Mouse (Mus musculus): Measurements from ENCODE around the gene Gpr142. TPM values are rescaled to one million over a fixed set of nuclear protein-coding genes. Genes with fewer than 3 reads are reported as not detected.

The Gpr142 gene
- polyA plus RNA-seq, 1 experiment from 2014 or later, result not detected

GRCm38 (mm10) chr11:114789061-114789714 is 9.5 kb upstream of the Gpr142 start:
- Histone ChIP-seq H3K4me2 (ENCODE audit: low read length) (peak overlapping the region; percentile 42), H3K9me3 (replicated peaks; ENCODE audit: control insufficient read depth, low read length) (no peaks in the 10 kb centered on the region), H3K4me3 (ENCODE audit: low read depth, low read length) (0 out of 2 replicates have a peak overlapping the region, but pooled peaks have one; percentile 9), H3K4me1 (ENCODE audit: control insufficient read depth, insufficient read depth, low read length) (peaks cover 27% of the 10 kb centered on the region), H3K27ac (ENCODE audit: low read depth, low read length) (no peak overlapping the region), H3K27me3 (replicated peaks; ENCODE audit: control insufficient read depth, insufficient read depth, low read length) (peaks cover 16% of the 10 kb centered on the region), H3K9ac (ENCODE audit: low read length) (0 out of 2 replicates have a peak overlapping the region, but pooled peaks have one; percentile 29), H3K36me3 (ENCODE audit: control insufficient read depth, insufficient read depth, low read length) (no peaks in the 10 kb centered on the region)
- WGBS, result 15% methylated on average over 30 of the region's 30 CpGs
- ATAC-seq (peak; percentile 61), DNase-seq (ENCODE audit: low spot score) (peak; percentile 83)

DNA sequence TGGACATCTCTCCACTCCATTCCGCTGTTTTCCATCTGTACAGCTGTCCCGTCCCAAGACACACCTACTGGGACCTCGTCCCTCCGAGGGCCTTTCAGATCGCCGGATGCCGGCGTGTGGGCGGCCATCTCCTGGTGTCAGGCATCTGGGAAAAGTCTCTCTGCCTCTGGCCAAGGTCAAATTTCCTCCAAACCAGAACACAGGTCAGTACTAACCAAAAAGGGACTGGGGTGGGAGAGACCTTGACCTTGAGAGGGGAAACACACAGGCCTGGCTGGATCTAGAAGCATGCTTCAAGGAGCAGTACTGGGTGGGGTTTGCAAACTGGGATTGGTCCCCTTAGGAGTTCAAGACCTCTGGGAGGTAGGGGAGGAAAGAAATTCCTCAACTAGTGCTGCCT is 9.0 kb upstream of the Gpr142 start:
- DNase-seq (ENCODE audit: low spot score) (no peak), ATAC-seq (no peak)
- Histone ChIP-seq H3K9me3 (replicated peaks; ENCODE audit: control insufficient read depth, low read length) (no peaks in the 10 kb centered on the region), H3K4me2 (ENCODE audit: low read length) (peak overlapping the region; percentile 42; the same call in 1 of the 2 replicates), H3K27me3 (replicated peaks; ENCODE audit: control insufficient read depth, insufficient read depth, low read length) (peaks cover 16% of the 10 kb centered on the region), H3K27ac (ENCODE audit: low read depth, low read length) (no peak overlapping the region), H3K4me3 (ENCODE audit: low read depth, low read length) (no peak overlapping the region), H3K36me3 (ENCODE audit: control insufficient read depth, insufficient read depth, low read length) (no peaks in the 10 kb centered on the region), H3K9ac (ENCODE audit: low read length) (no peak overlapping the region), H3K4me1 (ENCODE audit: control insufficient read depth, insufficient read depth, low read length) (peaks cover 32% of the 10 kb centered on the region)
- 74% methylated on average over 9 of the region's 9 CpGs for WGBS

DNA sequence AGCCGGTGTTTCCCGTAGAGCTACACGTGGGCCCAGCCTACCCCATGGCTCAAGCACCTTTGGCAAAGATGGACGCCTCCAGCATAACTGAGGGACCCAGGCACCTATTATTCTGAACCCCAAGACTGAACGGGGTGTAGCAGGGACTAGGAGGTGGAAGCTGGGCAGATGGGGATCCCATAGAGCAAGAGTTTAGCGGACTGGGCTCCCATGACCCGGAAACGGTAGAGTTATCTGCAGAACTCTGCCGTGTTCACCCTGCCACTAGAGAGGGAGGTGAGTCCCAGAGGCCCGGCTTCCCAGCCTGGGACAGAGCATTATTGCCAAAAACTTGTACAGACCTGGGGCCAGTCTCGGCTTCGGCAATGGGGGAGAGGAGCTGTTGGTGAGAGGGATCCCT is 8.6 kb upstream of the Gpr142 start:
- Histone ChIP-seq H3K9ac (ENCODE audit: low read length) (no peak overlapping the region), H3K4me2 (ENCODE audit: low read length) (no peak overlapping the region), H3K27ac (ENCODE audit: low read depth, low read length) (no peak overlapping the region), H3K27me3 (replicated peaks; ENCODE audit: control insufficient read depth, insufficient read depth, low read length) (peaks cover 16% of the 10 kb centered on the region), H3K9me3 (replicated peaks; ENCODE audit: control insufficient read depth, low read length) (no peaks in the 10 kb centered on the region), H3K36me3 (ENCODE audit: control insufficient read depth, insufficient read depth, low read length) (no peaks in the 10 kb centered on the region), H3K4me1 (ENCODE audit: control insufficient read depth, insufficient read depth, low read length) (peaks cover 35% of the 10 kb centered on the region), H3K4me3 (ENCODE audit: low read depth, low read length) (no peak overlapping the region)
- WGBS, result 76% methylated on average over 12 of the region's 12 CpGs
- no peak for ATAC-seq
- DNase-seq (ENCODE audit: low spot score), result no peak

DNA sequence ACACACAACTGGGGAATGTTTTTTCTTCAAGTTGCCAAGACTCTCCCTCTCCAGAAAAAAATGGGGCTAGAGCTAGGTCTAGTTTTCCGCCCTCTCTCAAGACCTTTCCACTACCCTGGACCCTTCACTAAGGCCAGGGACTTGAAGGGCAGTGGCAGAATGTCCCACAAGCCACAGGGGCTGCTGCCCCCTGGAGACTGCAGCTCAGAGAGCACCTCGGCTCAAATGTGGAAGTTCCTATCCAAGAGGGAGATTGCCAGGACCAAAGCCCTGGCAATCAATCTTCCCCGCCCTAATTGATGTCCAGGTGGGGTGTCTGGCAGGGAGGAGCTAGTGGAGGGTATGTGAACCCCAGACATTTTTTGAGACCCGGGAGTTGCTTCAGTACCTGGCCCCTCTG is 7.9 kb upstream of the Gpr142 start:
- no peak overlapping the region for H3K9ac ChIP-seq (ENCODE audit: low read length)
- ATAC-seq (no peak), DNase-seq (ENCODE audit: low spot score) (no peak)
- H3K27ac ChIP-seq (ENCODE audit: low read depth, low read length), result no peak overlapping the region
- 56% methylated on average over 4 of the region's 4 CpGs for WGBS
- H3K4me3 ChIP-seq (ENCODE audit: low read depth, low read length), result peak overlapping the region; percentile 49; the same call in 1 of the 2 replicates
- no peaks in the 10 kb centered on the region for H3K9me3 ChIP-seq (replicated peaks; ENCODE audit: control insufficient read depth, low read length)
- H3K27me3 ChIP-seq (replicated peaks; ENCODE audit: control insufficient read depth, insufficient read depth, low read length), result peaks cover 11% of the 10 kb centered on the region
- H3K4me1 ChIP-seq (ENCODE audit: control insufficient read depth, insufficient read depth, low read length), result peaks cover 40% of the 10 kb centered on the region
- H3K4me2 ChIP-seq (ENCODE audit: low read length), result peak overlapping the region; percentile 92
- H3K36me3 ChIP-seq (ENCODE audit: control insufficient read depth, insufficient read depth, low read length), result no peaks in the 10 kb centered on the region

DNA sequence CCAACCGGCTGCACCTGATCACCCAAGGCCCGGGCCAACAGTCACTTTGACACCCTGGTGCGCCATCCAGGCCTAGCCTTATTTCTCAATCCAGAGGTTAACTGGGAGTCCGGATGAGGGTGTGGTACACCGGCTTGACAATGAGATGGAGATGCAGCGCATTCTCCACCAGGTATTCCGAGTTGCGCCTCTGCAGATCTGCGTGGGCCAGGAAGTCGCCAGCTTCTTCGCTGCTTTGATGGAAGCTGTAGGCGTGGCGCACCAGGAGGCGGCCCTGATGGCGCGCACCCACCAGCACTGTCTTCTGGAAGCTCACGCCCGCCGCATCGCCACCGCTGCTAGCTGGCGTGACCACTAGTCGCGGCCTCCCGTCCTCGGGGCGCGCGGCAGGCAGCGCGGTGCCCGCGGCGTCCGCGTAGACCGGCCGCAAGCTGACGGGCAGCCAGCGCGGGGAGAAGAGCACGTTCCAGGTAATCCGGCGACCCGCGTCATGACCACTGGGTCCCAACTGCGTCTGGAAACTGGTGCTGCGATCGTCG is 7.3 kb upstream of the Gpr142 start:
- H3K4me2 ChIP-seq (ENCODE audit: low read length), result peak overlapping the region; percentile 92
- peak overlapping the region; percentile 49 for H3K4me3 ChIP-seq (ENCODE audit: low read depth, low read length)
- no peaks in the 10 kb centered on the region for H3K36me3 ChIP-seq (ENCODE audit: control insufficient read depth, insufficient read depth, low read length)
- peak overlapping the region; percentile 44 for H3K27ac ChIP-seq (ENCODE audit: low read depth, low read length)
- DNase-seq (ENCODE audit: low spot score), result peak; percentile 35
- H3K9ac ChIP-seq (ENCODE audit: low read length), result peak overlapping the region; percentile 68
- peaks cover 11% of the 10 kb centered on the region for H3K27me3 ChIP-seq (replicated peaks; ENCODE audit: control insufficient read depth, insufficient read depth, low read length)
- H3K4me1 ChIP-seq (ENCODE audit: control insufficient read depth, insufficient read depth, low read length), result peaks cover 46% of the 10 kb centered on the region
- ATAC-seq, result no peak
- 8% methylated on average over 45 of the region's 50 CpGs for WGBS
- H3K9me3 ChIP-seq (replicated peaks; ENCODE audit: control insufficient read depth, low read length), result no peaks in the 10 kb centered on the region

DNA sequence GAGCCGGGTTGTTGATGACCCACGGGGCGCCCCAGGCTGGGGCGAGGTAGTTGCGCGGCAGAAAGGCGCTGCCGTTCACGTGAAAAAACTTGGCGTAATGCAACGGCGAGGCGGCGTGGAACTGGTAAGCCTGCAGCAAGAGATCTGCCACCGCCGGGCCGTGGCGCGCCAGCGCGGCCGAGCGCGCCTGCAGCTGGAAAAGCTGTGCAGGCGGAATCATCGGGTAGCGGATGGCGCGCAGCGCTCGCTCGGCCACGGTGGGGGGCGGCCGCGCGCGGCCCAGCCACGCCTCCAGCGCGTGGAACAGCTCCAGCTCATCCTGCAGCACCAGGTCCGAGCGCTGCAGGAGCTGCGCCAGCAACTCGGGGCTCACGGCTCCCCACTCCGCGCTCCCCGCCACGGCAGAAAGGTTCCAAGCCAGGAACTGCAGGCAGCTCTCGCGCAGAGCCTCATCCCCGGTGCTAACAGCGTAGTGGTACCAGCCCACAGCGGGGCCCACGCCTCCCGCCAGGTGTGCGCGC is 6.8 kb upstream of the Gpr142 start:
- DNase-seq (ENCODE audit: low spot score) (peak; percentile 67), ATAC-seq (no peak)
- H3K36me3 ChIP-seq (ENCODE audit: control insufficient read depth, insufficient read depth, low read length), result no peaks in the 10 kb centered on the region
- peak overlapping the region; percentile 68 for H3K9ac ChIP-seq (ENCODE audit: low read length)
- whole genome bisulfite sequencing, result 2% methylated on average over 59 of the region's 59 CpGs
- H3K4me2 ChIP-seq (ENCODE audit: low read length), result peak overlapping the region; percentile 92
- peaks cover 11% of the 10 kb centered on the region for H3K27me3 ChIP-seq (replicated peaks; ENCODE audit: control insufficient read depth, insufficient read depth, low read length)
- H3K4me1 ChIP-seq (ENCODE audit: control insufficient read depth, insufficient read depth, low read length), result peaks cover 47% of the 10 kb centered on the region
- H3K27ac ChIP-seq (ENCODE audit: low read depth, low read length), result peak overlapping the region; percentile 44
- H3K4me3 ChIP-seq (ENCODE audit: low read depth, low read length), result peak overlapping the region; percentile 49
- H3K9me3 ChIP-seq (replicated peaks; ENCODE audit: control insufficient read depth, low read length), result no peaks in the 10 kb centered on the region

DNA sequence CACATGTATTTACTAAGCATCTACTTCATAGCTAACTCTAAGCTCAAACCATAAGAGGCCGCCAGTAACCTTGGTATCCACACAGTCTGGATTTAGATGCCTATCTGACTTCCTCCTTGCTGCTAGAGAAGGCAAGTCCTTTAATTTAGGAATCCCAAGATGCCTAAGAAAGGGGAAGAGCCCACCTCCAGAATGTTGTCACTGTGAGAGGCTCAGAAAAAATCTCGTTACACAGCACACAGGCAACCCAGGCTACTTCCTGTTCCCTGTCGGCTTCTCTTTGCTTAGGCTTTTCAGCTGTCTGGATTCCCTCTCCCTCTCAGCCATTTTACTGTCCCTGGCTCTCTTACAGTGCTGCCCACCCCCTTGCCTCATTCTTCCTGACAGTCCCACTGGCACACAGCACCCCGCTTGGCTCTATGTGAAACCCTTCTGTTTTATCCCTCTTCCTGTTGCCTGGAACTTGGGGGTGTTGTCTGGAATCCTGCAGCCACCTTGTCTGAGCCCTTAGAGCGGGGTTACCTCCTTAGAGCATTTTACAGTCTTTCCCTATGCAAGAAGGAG is 5.7 kb upstream of the Gpr142 start:
- Histone ChIP-seq H3K36me3 (ENCODE audit: control insufficient read depth, insufficient read depth, low read length) (no peaks in the 10 kb centered on the region), H3K9ac (ENCODE audit: low read length) (0 out of 2 replicates have a peak overlapping the region, but pooled peaks have one; percentile 68), H3K27me3 (replicated peaks; ENCODE audit: control insufficient read depth, insufficient read depth, low read length) (peaks cover 11% of the 10 kb centered on the region), H3K4me1 (ENCODE audit: control insufficient read depth, insufficient read depth, low read length) (peaks cover 47% of the 10 kb centered on the region), H3K27ac (ENCODE audit: low read depth, low read length) (no peak overlapping the region), H3K4me2 (ENCODE audit: low read length) (peak overlapping the region; percentile 92), H3K4me3 (ENCODE audit: low read depth, low read length) (no peak overlapping the region), H3K9me3 (replicated peaks; ENCODE audit: control insufficient read depth, low read length) (no peaks in the 10 kb centered on the region)
- WGBS, result 45% methylated on average over 5 of the region's 5 CpGs
- ATAC-seq (no peak), DNase-seq (ENCODE audit: low spot score) (peak; percentile 41)

DNA sequence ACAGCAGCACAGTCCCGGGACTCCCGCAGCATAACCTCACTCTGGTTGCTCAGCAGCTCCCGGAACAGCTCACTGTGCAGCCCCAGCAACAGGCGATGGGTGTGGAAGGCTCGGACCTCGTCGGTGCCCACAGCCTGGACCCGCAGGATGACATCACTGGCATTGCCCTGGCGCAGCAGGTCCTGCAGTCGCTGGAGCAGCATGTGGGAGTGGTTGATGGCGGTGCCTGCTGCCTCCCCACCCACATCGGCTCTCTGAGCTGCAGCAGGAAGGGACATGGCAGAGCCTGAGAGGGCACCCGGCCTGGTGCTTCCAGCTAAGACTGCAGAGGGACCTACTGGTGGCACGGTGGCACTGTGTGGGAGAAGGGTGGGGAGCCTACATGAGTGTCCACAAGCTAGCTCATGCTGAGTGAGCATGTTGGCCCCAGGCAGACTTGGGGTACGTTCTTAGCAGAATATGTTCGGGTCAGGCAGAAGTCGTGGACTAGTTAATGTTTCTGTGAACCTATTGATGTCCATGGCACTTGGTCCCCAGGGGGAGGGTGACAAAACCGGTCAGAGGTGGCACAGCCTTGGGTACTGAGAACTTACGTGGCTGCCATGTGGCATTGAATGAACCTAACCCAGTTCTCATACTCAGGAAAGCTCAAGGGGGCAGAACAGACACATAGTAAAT is 4.7 kb upstream of the Gpr142 start:
- Histone ChIP-seq H3K4me1 (ENCODE audit: control insufficient read depth, insufficient read depth, low read length) (peaks cover 47% of the 10 kb centered on the region), H3K27me3 (replicated peaks; ENCODE audit: control insufficient read depth, insufficient read depth, low read length) (peaks cover 11% of the 10 kb centered on the region), H3K4me3 (ENCODE audit: low read depth, low read length) (peak overlapping the region; percentile 30; the same call in 1 of the 2 replicates), H3K9me3 (replicated peaks; ENCODE audit: control insufficient read depth, low read length) (no peaks in the 10 kb centered on the region), H3K9ac (ENCODE audit: low read length) (peak overlapping the region; percentile 61), H3K4me2 (ENCODE audit: low read length) (peak overlapping the region; percentile 92), H3K36me3 (ENCODE audit: control insufficient read depth, insufficient read depth, low read length) (no peaks in the 10 kb centered on the region), H3K27ac (ENCODE audit: low read depth, low read length) (peak overlapping the region; percentile 100)
- DNase-seq (ENCODE audit: low spot score), result no peak
- no peak for ATAC-seq
- WGBS, result 60% methylated on average over 19 of the region's 19 CpGs

Data from forebrain, embryonic 14.5 days (tissue).